Mouse (Mus musculus): ENCODE measurements around the gene H2-DMb1. TPM values are rescaled to one million over a fixed set of nuclear protein-coding genes. Genes with fewer than 3 reads are reported as not detected.

The H2-DMb1 gene
- total and polyA plus RNA-seq, 3 experiments, result 60.7 to 147 (median 102) TPM

GRCm38 (mm10) chr17:34196941-34197894 lies 44.3 kb downstream of the H2-DMb1 start, which contains the start of gene Psmb8 (continued):
- peak; percentile 60 for TF ChIP-seq NRF1 (IDR thresholded peaks at IDR 0.05; ENCODE audit: low read depth, low read length)

- H3K36me3 ChIP-seq (replicated peaks in 1 of 2; ENCODE audit: control insufficient read depth in 1 of 2, insufficient read depth in 1 of 2, low read length in 1 of 2), result peaks cover 53 to 71% of the 10 kb centered on the region in 2 experiments
- peak overlapping the region; percentile 85 to 99 (median 93) for H3K4me3 ChIP-seq (replicated peaks in 1 of 3; ENCODE audit: low read depth in 2 of 3, low read length in 2 of 3, poor library complexity in 1 of 3)
- H3K9me3 ChIP-seq (replicated peaks; ENCODE audit: low read length), result no peaks in the 10 kb centered on the region
- H3K4me2 ChIP-seq (ENCODE audit: insufficient read depth, low read depth, poor library complexity, severe bottlenecking), result peak overlapping the region; percentile 89
- H3K27me3 ChIP-seq (replicated peaks), result no peaks in the 10 kb centered on the region
- peaks cover 56% of the 10 kb centered on the region for H3K79me2 ChIP-seq (replicated peaks; ENCODE audit: control insufficient read depth, extremely low read depth, insufficient read depth, poor library complexity, severe bottlenecking)
- H3K9ac ChIP-seq (ENCODE audit: insufficient read depth, low read depth), result peak overlapping the region; percentile 100
- H3K4me1 ChIP-seq (ENCODE audit: control insufficient read depth in 1 of 2, insufficient read depth in 2 of 2), result peaks cover 26 to 61% of the 10 kb centered on the region in 2 experiments
- DNase-seq (ENCODE audit: extremely low read depth), result peak; percentile 91
- H3K27ac ChIP-seq (ENCODE audit: insufficient read depth, low read depth), result peak overlapping the region; percentile 93
- TF ChIP-seq NELFE (IDR thresholded peaks at IDR 0.05; ENCODE audit: low read depth, low read length) (peak; percentile 67), ZMIZ1 (IDR thresholded peaks at IDR 0.05; ENCODE audit: low read depth, low read length) (peak; percentile 46), IRF4 (IDR thresholded peaks at IDR 0.05; ENCODE audit: low read depth, low read length) (peak; percentile 97), CHD1 (IDR thresholded peaks at IDR 0.05; ENCODE audit: low read depth, low read length) (no peak), MAZ (IDR thresholded peaks at IDR 0.05; ENCODE audit: low read depth, low read length) (peak; percentile 92), JUN (IDR thresholded peaks at IDR 0.05; ENCODE audit: insufficient read depth, low read depth, low read length) (no peak), TBP (conservative IDR thresholded peaks at IDR 0.05; ENCODE audit: low read depth, low read length) (0 out of 2 replicates have a peak, but pooled peaks have one; percentile 49), EP300 (IDR thresholded peaks at IDR 0.05; ENCODE audit: low read length) (peak; percentile 82), HCFC1 (IDR thresholded peaks at IDR 0.05; ENCODE audit: low read depth, low read length) (peak; percentile 50), MYC (IDR thresholded peaks at IDR 0.05; ENCODE audit: low read depth, low read length) (no peak; the same call in 1 of the 2 replicates), CTCF (conservative IDR thresholded peaks at IDR 0.05 in 1 of 2, IDR thresholded peaks at IDR 0.05 in 1 of 2; ENCODE audit: low read depth in 2 of 2, low read length in 2 of 2) (no peak), ETS1 (conservative IDR thresholded peaks at IDR 0.05; ENCODE audit: low read depth, low read length) (peak; percentile 79), BHLHE40 (IDR thresholded peaks at IDR 0.05; ENCODE audit: low read depth, low read length) (peak; percentile 59), MEF2A (IDR thresholded peaks at IDR 0.05; ENCODE audit: borderline replicate concordance, low read depth, low read length) (peak; percentile 74), SMC3 (IDR thresholded peaks at IDR 0.05; ENCODE audit: low read depth, low read length) (peak; percentile 16; the same call in 1 of the 2 replicates), KAT2A (IDR thresholded peaks at IDR 0.05; ENCODE audit: insufficient replicate concordance, low read length) (0 out of 2 replicates have a peak, but pooled peaks have one; percentile 51), SIN3A (IDR thresholded peaks at IDR 0.05; ENCODE audit: low read length) (peak; percentile 38), RCOR1 (conservative IDR thresholded peaks at IDR 0.05; ENCODE audit: low read depth, low read length) (peak; percentile 80; the same call in 1 of the 2 replicates), USF2 (conservative IDR thresholded peaks at IDR 0.05; ENCODE audit: low read depth, low read length) (no peak), CHD2 (IDR thresholded peaks at IDR 0.05; ENCODE audit: low read length) (peak; percentile 86), PAX5 (IDR thresholded peaks at IDR 0.05; ENCODE audit: low read length) (no peak), ELF1 (IDR thresholded peaks at IDR 0.05; ENCODE audit: low read depth, low read length) (peak; percentile 79), MAFK (IDR thresholded peaks at IDR 0.05; ENCODE audit: insufficient replicate concordance, low read length) (peak; percentile 40; the same call in 1 of the 2 replicates), MAX (IDR thresholded peaks at IDR 0.05; ENCODE audit: low read length) (0 out of 2 replicates have a peak, but pooled peaks have one; percentile 20), MXI1 (IDR thresholded peaks at IDR 0.05; ENCODE audit: low read depth, low read length) (0 out of 2 replicates have a peak, but pooled peaks have one; percentile 65), TCF12 (IDR thresholded peaks at IDR 0.05; ENCODE audit: low read depth, low read length) (peak; percentile 85), POLR2A (IDR thresholded peaks at IDR 0.05; ENCODE audit: low read depth, low read length) (peak; percentile 80)
- in situ Hi-C loops (cut with MboI; ENCODE audit: low pct_ligation_motif_present, low pct_unique_long_range_greater_than_20kb, low sequenced_read_pairs) (no loop called here), dilution Hi-C loops (cut with MboI; ENCODE audit: extremely low pct_ligation_motif_present, extremely low pct_unique_long_range_greater_than_20kb, low sequenced_read_pairs) (no loop called here)
Observed at GRCm38 (mm10) chr17:34197904-34198520, 45.1 kb downstream of the H2-DMb1 start.
